12 mouse cellular contexts compared by ENCODE assay signal in genomic region chr16:77076954-77077735, GRCm38 (mm10).
DNase-seq lines count a peak whose midpoint lies in the region; ATAC-seq and TF ChIP-seq lines count a peak whose summit lies in the region.
"Had no signal": no experiment of that assay in that cellular context is flagged by ENCODE, and none has a peak within 500 bp of the region (broad histone marks: within the 10 kb centered on the region; RNA-seq: fewer than 3 reads in every experiment).

No protein-coding gene starts in this region.

- no peak overlapping the region for H3K27ac ChIP-seq in forebrain, embryonic 14.5 days (ENCODE audit: low read depth, low read length)
- no peak overlapping the region for H3K27ac ChIP-seq in forebrain, embryonic 11.5 days (ENCODE audit: low read depth, low read length)
- H3K27ac ChIP-seq in ES-Bruce4 (ENCODE audit: insufficient read depth, low read length), result no peak overlapping the region
- H3K27ac ChIP-seq: liver, embryonic 15.5 days had no signal

- no peak for ATAC-seq in forebrain, embryonic 14.5 days
- ATAC-seq in forebrain, embryonic 11.5 days (replicated peaks; ENCODE audit: low FRiP score), result no peak
- ATAC-seq: intestine, postnatal 0 days; midbrain, embryonic 16.5 days had no signal

- 67% methylated on average over 15 of the region's 15 CpGs for WGBS in forebrain, embryonic 14.5 days
- WGBS in forebrain, embryonic 11.5 days, result 69% methylated on average over 15 of the region's 15 CpGs

- peak; percentile 23 for DNase-seq in forebrain, embryonic 14.5 days (ENCODE audit: low spot score)
- no peak for DNase-seq in forebrain, embryonic 11.5 days (ENCODE audit: low spot score)
- DNase-seq in cerebellum, postnatal 36 days, result peak; percentile 54 to 56
- peak; percentile 22 to 28 for DNase-seq in left cerebral cortex, postnatal 10 days (ENCODE audit: extremely low spot score in 1 of 2, low spot score in 2 of 2)
- no peak for DNase-seq in thymus, postnatal 10 days (ENCODE audit: low spot score in 2 of 2)
- DNase-seq in thymus, postnatal 4 days, result no peak
- no peak for DNase-seq in lung, postnatal 25 days (ENCODE audit: low spot score)
- DNase-seq: embryo, embryonic 11 days had no signal

- H3K27me3 ChIP-seq in forebrain, embryonic 14.5 days (replicated peaks; ENCODE audit: control insufficient read depth, insufficient read depth, low read length), result no peaks in the 10 kb centered on the region
- no peaks in the 10 kb centered on the region for H3K27me3 ChIP-seq in forebrain, embryonic 11.5 days (ENCODE audit: control insufficient read depth, insufficient read depth, low read length)
- H3K27me3 ChIP-seq in ES-Bruce4 (ENCODE audit: control insufficient read depth, insufficient read depth, low read length, poor library complexity, severe bottlenecking), result no peaks in the 10 kb centered on the region
- H3K27me3 ChIP-seq: liver, embryonic 15.5 days had no signal

- H3K4me2 ChIP-seq in forebrain, embryonic 14.5 days (ENCODE audit: low read length), result no peak overlapping the region
- no peak overlapping the region for H3K4me2 ChIP-seq in forebrain, embryonic 11.5 days (ENCODE audit: low read depth, low read length, severe bottlenecking)
- H3K4me2 ChIP-seq: liver, embryonic 15.5 days had no signal

- H3K36me3 ChIP-seq in forebrain, embryonic 14.5 days (ENCODE audit: control insufficient read depth, insufficient read depth, low read length), result peaks cover 22% of the 10 kb centered on the region
- H3K36me3 ChIP-seq in forebrain, embryonic 11.5 days (ENCODE audit: control insufficient read depth, insufficient read depth, low read length), result peaks cover 6% of the 10 kb centered on the region; the same call in 1 of the 2 replicates
- H3K36me3 ChIP-seq in ES-Bruce4 (ENCODE audit: control insufficient read depth, insufficient read depth, low read length, poor library complexity, severe bottlenecking), result no peaks in the 10 kb centered on the region; the same call in 1 of the 2 replicates

- TF ChIP-seq EP300 in ES-Bruce4 (IDR thresholded peaks at IDR 0.05; ENCODE audit: insufficient read depth, low read depth, low read length), result 0 out of 2 replicates have a peak, but pooled peaks have one; percentile 17

- no peak overlapping the region for H3K4me3 ChIP-seq in forebrain, embryonic 14.5 days (ENCODE audit: low read depth, low read length)
- no peak overlapping the region for H3K4me3 ChIP-seq in forebrain, embryonic 11.5 days (ENCODE audit: low read depth, low read length)
- no peak overlapping the region for H3K4me3 ChIP-seq in ES-Bruce4 (ENCODE audit: low read depth, low read length)
- H3K4me3 ChIP-seq: liver, embryonic 15.5 days had no signal

- intact Hi-C loops in left cerebral cortex, postnatal 10 days (cut with DNase I), result no loop called here

- TF ChIP-seq POLR2A in ES-Bruce4 (IDR thresholded peaks at IDR 0.05; ENCODE audit: insufficient read depth, low read length), result no peak

- no peaks in the 10 kb centered on the region for H3K9me3 ChIP-seq in forebrain, embryonic 14.5 days (replicated peaks; ENCODE audit: control insufficient read depth, low read length)
- no peaks in the 10 kb centered on the region for H3K9me3 ChIP-seq in forebrain, embryonic 11.5 days (ENCODE audit: control insufficient read depth, low read length)
- no peaks in the 10 kb centered on the region for H3K9me3 ChIP-seq in ES-Bruce4 (replicated peaks; ENCODE audit: control insufficient read depth, insufficient read depth, low read length, poor library complexity, severe bottlenecking)
- H3K9me3 ChIP-seq: liver, embryonic 15.5 days had no signal

- no peaks in the 10 kb centered on the region for H3K4me1 ChIP-seq in forebrain, embryonic 14.5 days (ENCODE audit: control insufficient read depth, insufficient read depth, low read length)
- H3K4me1 ChIP-seq in forebrain, embryonic 11.5 days (replicated peaks; ENCODE audit: control insufficient read depth, insufficient read depth, low read length), result no peaks in the 10 kb centered on the region
- H3K4me1 ChIP-seq in ES-Bruce4 (ENCODE audit: control insufficient read depth, insufficient read depth, low read length), result no peaks in the 10 kb centered on the region
- H3K4me1 ChIP-seq: liver, embryonic 15.5 days had no signal

- no peak overlapping the region for H3K9ac ChIP-seq in forebrain, embryonic 14.5 days (ENCODE audit: low read length)
- no peak overlapping the region for H3K9ac ChIP-seq in forebrain, embryonic 11.5 days (ENCODE audit: low read length)
- no peak overlapping the region for H3K9ac ChIP-seq in ES-Bruce4 (ENCODE audit: low read depth, poor library complexity, severe bottlenecking)
- H3K9ac ChIP-seq: liver, embryonic 15.5 days had no signal

- TF ChIP-seq CTCF in ES-Bruce4 (IDR thresholded peaks at IDR 0.05; ENCODE audit: low read depth, low read length), result no peak

Comparison
In these comparisons a context has a peak if more than half of its experiments do, and no peak if none do; other contexts are left out.
1. DNase-seq: peak in forebrain, embryonic 14.5 days (single experiment), cerebellum, postnatal 36 days (2 of 2) and left cerebral cortex, postnatal 10 days (2 of 2); none in forebrain, embryonic 11.5 days (single experiment), thymus, postnatal 10 days (0 of 2), thymus, postnatal 4 days (single experiment) and lung, postnatal 25 days (single experiment).